Mouse (Mus musculus): ENCODE data around the gene Ccdc163.

The Ccdc163 gene

DNA sequence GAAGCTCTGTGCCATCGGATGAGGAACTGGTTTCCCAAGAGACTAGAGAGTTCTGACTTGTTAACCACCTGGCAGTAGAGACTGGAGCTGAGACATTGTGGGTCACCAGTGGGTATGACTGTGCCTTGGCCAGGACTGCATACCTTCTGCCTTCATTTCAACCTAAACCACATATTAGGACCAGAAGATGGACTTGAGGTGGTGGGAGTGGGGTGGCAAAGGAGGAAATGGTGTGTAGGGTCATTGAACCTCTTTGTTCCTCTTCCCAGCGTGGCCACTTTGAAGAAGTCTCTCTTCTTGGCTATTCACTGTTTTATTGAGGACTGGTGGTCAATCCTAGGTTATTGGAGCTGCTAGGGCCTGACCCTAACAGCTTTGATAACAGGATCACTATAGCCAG, 73.1 kb downstream of the Ccdc163 start:
- DNase-seq = no peak

GRCm38 (mm10) chr4:116782171-116782570, 73.9 kb downstream of the Ccdc163 start:
- peak; percentile 56 for DNase-seq

- no peak for DNase-seq
These were observed 78.3 kb downstream of the Ccdc163 start for GRCm38 (mm10) chr4:116786587-116786986.

DNA sequence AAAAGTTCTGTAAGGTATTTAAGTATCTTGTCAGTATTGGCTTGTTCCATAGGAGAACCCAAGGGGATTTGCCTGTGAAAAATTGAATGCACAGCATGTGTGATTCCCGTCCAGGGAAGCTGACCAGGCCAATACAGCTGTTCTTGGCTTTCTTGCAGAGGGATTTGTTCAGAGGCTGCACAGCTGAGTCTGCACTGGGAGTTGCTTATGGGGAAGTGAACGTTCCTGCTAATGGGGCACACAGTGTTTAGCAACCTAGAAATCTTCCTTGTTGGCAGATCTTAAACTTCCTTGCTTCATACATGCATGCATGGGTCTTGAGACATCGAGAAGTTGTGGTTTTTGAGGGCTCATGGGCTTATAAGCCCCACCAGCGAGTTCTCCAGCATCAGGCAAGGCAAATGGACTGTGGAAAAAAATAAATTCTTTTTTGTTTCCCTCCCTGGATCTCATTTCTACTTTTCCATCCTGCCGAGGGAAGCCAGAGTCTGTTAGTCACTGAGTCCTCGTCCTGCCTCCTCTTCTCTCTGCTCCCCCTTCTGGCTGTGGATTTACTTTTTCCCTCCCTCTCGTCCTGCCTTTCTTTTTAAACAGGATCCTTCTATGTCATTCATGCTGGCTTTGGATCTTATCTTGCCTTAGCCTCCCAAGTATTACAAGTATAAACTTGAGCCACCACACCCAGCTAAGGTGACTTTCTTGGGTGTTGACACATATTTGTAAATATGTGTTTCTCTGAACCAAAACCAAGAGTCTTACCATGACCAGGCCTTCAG, 79.9 kb downstream of the Ccdc163 start:
- DNase-seq = no peak

- peak; percentile 90 for DNase-seq
These were observed 80.6 kb downstream of the Ccdc163 start for GRCm38 (mm10) chr4:116788956-116789355.

- DNase-seq = no peak
These were observed 84.1 kb downstream of the Ccdc163 start for GRCm38 (mm10) chr4:116792453-116792852.

- no peak for DNase-seq
These were observed 86.0 kb downstream of the Ccdc163 start for GRCm38 (mm10) chr4:116794273-116794672.

GRCm38 (mm10) chr4:116796442-116797110, 88.3 kb downstream of the Ccdc163 start:
- no peak for DNase-seq

GRCm38 (mm10) chr4:116799901-116800300, 91.6 kb downstream of the Ccdc163 start:
- peak; percentile 46 for DNase-seq

Measured in embryo, embryonic 11 days (tissue).